20 mouse cellular contexts compared by ENCODE assay signal in genomic region chr13:82274733-82275132, GRCm38 (mm10).
"Had no signal": no experiment of that assay in that cellular context is flagged by ENCODE, and none has a peak within 500 bp of the region (broad histone marks: within the 10 kb centered on the region; RNA-seq: fewer than 3 reads in every experiment).

No protein-coding gene starts in this region.

- H3K27me3 ChIP-seq: midbrain, embryonic 12.5 days; neural tube, embryonic 13.5 days; neural tube, embryonic 15.5 days had no signal

- H3K4me3 ChIP-seq: midbrain, embryonic 10.5 days; midbrain, embryonic 12.5 days; myocyte; neural tube, embryonic 13.5 days; neural tube, embryonic 15.5 days had no signal

- H3K4me1 ChIP-seq: midbrain, embryonic 10.5 days; midbrain, embryonic 12.5 days; neural tube, embryonic 13.5 days; neural tube, embryonic 15.5 days had no signal

- ATAC-seq: midbrain, embryonic 16.5 days had no signal

- H3K9ac ChIP-seq: liver, embryonic 14.5 days; lung, embryonic 14.5 days; midbrain, embryonic 12.5 days; neural tube, embryonic 13.5 days; neural tube, embryonic 15.5 days had no signal

- H3K9me3 ChIP-seq: midbrain, embryonic 10.5 days; midbrain, embryonic 12.5 days; neural tube, embryonic 13.5 days; neural tube, embryonic 15.5 days had no signal

- H3K36me3 ChIP-seq: midbrain, embryonic 10.5 days; midbrain, embryonic 12.5 days; neural tube, embryonic 13.5 days; neural tube, embryonic 15.5 days had no signal

- H3K4me2 ChIP-seq: lung, embryonic 14.5 days; midbrain, embryonic 12.5 days; neural tube, embryonic 13.5 days; neural tube, embryonic 15.5 days had no signal

- H3K27ac ChIP-seq: liver, embryonic 14.5 days; midbrain, embryonic 10.5 days; midbrain, embryonic 12.5 days; neural tube, embryonic 13.5 days; neural tube, embryonic 15.5 days had no signal

- DNase-seq: lung, adult 18-20 months; lung, embryonic 14.5 days; lung, postnatal 10 days; lung, postnatal 4 days; midbrain, embryonic 14.5 days; retina, postnatal 1 day; right cerebral cortex, adult 18-20 months; right cerebral cortex, postnatal 25 days; right cerebral cortex, postnatal 4 days; spleen, adult 18-20 months; thymus, adult 2 months; thymus, postnatal 25 days; thymus, postnatal 4 days had no signal
